Mouse (Mus musculus) liver, adult 2 months (tissue): ENCODE data around the gene Dennd4a. TPM values are rescaled to one million over a fixed set of nuclear protein-coding genes. Genes with fewer than 3 reads are reported as not detected.

Experiments used
- DNase-seq: peaks from one replicate; pipeline ENCODE4 v3.0.0-alpha.2; 2011; ENCODE audit warnings: low read depth, low spot score; ENCODE audit errors: extremely low read depth
- H3K27ac ChIP-seq: fragments of 200-500 bp; replicated peaks from 2 replicates; pipeline ENCODE4 v1.5.1; 2012; ENCODE audit warnings: low read depth, mild to moderate bottlenecking, control low read depth, inconsistent platforms, low read length; ENCODE audit not compliant: insufficient read depth
- H3K27me3 ChIP-seq: fragments of 200-500 bp; 2 replicates; pipeline ENCODE4 v1.6.1; 2012; ENCODE audit warnings: mild to moderate bottlenecking, moderate library complexity, low read length, inconsistent platforms; ENCODE audit not compliant: control insufficient read depth, insufficient read depth
- H3K36me3 ChIP-seq: fragments of 200-500 bp; 2 replicates; pipeline ENCODE4 v1.6.1; 2012; ENCODE audit warnings: low read length, inconsistent platforms; ENCODE audit not compliant: control insufficient read depth, insufficient read depth
- H3K4me1 ChIP-seq: fragments of 200-500 bp; 2 replicates; pipeline ENCODE4 v1.6.1; 2011; ENCODE audit warnings: low read length; ENCODE audit not compliant: control insufficient read depth, insufficient read depth
- H3K4me3 ChIP-seq: fragments of 200-500 bp; 2 replicates; pipeline ENCODE4 v1.5.1; 2011; ENCODE audit warnings: low read depth, mild to moderate bottlenecking, control low read depth, low read length, moderate library complexity; ENCODE audit not compliant: insufficient read depth
- H3K79me2 ChIP-seq: fragments of 200-500 bp; 2 replicates; pipeline ENCODE4 v1.6.1; 2012; ENCODE audit warnings: inconsistent platforms, mild to moderate bottlenecking, low read length, moderate library complexity; ENCODE audit not compliant: control insufficient read depth, insufficient read depth
- H3K9ac ChIP-seq: fragments of 200-500 bp; 2 replicates; pipeline ENCODE4 v1.6.1; 2012; ENCODE audit warnings: low read depth, mild to moderate bottlenecking, control low read depth, inconsistent platforms, low read length
- CTCF ChIP-seq: fragments of 200-500 bp; IDR thresholded peaks from 2 replicates; pipeline ENCODE4 v1.5.1; 2011; ENCODE audit warnings: low read depth, low read length, control low read depth
- POLR2A ChIP-seq: fragments of 200-500 bp; IDR thresholded peaks from 2 replicates; pipeline ENCODE4 v1.6.1; 2011; ENCODE audit warnings: low read length, control low read depth; ENCODE audit not compliant: insufficient read depth; ENCODE audit errors: extremely low read depth
- WGBS: fragments of 180-500 bp; shearing (Covaris S2); methylation state at CpG from one replicate; pipeline ENCODE4 v1.1.7; 2018; 5-methylcytosine and 5-hydroxymethylcytosine counted together
- polyA plus RNA-seq: library from polyadenylated mRNA; depleted of rRNA; stranded (reverse); fragments of >200 nt; gene quantifications from 2 replicates; pipeline ENCODE4 v1.2.3, GENCODE M21; 2012
- total RNA-seq: library from RNA; depleted of rRNA; stranded (reverse); fragments of >200 nt; gene quantifications from 2 replicates; pipeline ENCODE4 v1.2.3, GENCODE M21; 2014

Gene Dennd4a
- total and polyA plus RNA-seq, 2 experiments, result 8.0 to 17.1 TPM

DNA sequence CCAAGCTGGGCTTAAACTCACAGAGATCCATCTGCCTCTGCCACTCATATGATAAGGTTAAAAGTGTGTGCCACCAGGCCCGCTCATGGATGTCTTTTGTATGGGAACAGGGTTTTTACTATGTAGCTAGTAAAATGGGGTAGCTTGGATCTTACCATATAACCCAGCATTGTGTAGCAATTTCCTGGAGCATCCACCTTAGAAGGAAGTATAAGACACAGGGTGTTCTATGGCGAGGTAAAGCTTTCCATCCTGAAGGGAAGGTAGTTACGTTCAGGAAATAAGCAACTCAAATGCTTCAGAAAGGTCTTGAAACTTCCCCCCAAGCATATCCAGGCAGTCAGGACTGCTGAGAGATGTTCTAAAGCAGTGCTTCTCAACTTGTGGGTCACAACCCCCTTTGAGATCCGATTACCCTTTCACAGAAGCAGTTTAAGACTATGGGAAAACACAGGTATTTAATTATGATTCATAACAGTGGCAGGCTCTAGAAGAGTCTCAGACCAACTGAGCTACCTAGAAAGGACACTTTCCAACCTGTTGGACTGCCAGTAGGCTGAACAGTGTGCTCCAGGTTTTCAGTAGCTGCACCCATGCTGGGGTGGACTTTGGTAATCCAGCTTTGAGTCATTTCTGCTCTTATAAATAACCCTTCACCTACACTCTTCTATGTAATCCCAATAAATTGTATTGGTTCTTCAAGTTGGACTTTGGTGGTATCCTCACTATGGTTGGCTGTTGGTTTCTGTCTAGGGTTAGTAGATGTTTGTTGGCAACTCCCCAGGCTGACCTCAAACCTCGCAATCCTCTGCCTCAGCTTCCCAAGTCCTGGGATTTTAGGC is 7.5 kb upstream of the Dennd4a start:
- H3K27ac ChIP-seq, result no peak overlapping the region

DNA sequence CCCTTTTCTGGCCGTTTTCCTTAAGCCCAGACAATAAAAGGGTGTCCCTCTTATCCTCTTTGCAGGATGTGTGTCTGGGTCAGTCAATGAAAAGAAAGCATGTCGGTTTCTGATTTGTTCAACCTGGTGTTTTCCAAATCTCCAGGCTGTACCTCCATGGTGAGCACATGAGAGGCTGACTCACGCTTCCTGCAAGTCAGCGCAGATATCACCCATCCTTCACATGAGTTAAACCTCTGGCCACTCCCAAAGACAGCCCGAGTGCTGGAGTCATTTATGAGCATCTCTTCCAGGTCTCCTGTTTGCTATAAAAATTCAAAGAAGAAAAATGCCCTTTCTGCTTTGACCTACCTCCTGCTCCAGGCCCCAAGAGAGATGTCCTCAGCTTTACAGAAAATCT is 5.3 kb upstream of the Dennd4a start:
- TF ChIP-seq CTCF (no peak), POLR2A (no peak)
- 75% methylated on average over 5 of the region's 5 CpGs for WGBS
- Histone ChIP-seq H3K27ac (no peak overlapping the region), H3K9ac (no peak overlapping the region), H3K27me3 (no peaks in the 10 kb centered on the region), H3K79me2 (no peaks in the 10 kb centered on the region), H3K4me1 (peaks cover 7% of the 10 kb centered on the region), H3K4me3 (no peak overlapping the region), H3K36me3 (no peaks in the 10 kb centered on the region)
- DNase-seq, result no peak

More for the DNA sequence above, 7.5 kb upstream of the Dennd4a start:
- TF ChIP-seq POLR2A, result no peak
- no peak for TF ChIP-seq CTCF
- DNase-seq, result peak; percentile 67
- no peak overlapping the region for H3K4me3 ChIP-seq
- H3K36me3 ChIP-seq, result no peaks in the 10 kb centered on the region
- WGBS, result 83% methylated on average over 5 of the region's 5 CpGs
- no peaks in the 10 kb centered on the region for H3K79me2 ChIP-seq
- H3K4me1 ChIP-seq, result peaks cover 7% of the 10 kb centered on the region
- H3K9ac ChIP-seq, result no peak overlapping the region
- no peaks in the 10 kb centered on the region for H3K27me3 ChIP-seq

DNA sequence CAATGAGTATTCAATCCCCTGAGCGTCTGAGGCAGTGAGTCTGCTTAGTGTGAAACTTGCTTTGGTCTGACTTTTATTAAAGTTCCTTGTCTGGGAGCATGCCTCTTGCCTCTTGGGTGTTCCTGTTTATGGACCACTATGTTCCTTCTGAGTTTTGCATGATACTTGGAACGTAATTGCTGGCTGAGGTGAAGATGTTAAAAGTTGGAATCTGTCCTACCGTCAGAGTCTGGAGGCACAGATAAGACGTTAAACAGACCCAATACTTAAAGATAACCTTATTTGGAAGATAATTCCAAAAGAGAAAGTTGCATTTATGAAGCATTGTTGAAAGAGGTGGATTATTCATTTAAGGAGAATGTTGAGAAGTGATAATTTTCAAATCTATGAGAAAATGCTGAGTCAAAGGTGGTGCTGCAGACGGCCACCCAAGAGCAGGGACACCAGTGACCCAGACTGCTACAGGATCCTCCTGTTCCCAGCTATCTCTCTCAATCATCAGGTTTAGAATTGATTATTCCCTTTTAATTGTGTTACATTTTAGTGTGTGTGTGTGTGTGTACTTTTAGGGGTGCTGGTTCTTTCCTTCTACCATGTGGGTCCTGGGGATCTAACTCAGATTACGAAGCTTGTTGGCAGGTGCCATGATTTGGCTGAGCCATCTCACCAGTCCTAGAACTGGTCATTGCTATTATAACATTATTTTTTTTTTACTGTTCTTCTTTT is 4.6 kb upstream of the Dennd4a start:
- WGBS, result 71% methylated on average over 6 of the region's 6 CpGs
- Histone ChIP-seq H3K27ac (no peak overlapping the region), H3K79me2 (no peaks in the 10 kb centered on the region), H3K4me1 (peaks cover 7% of the 10 kb centered on the region), H3K36me3 (no peaks in the 10 kb centered on the region), H3K27me3 (no peaks in the 10 kb centered on the region), H3K4me3 (no peak overlapping the region), H3K9ac (no peak overlapping the region)
- TF ChIP-seq POLR2A (no peak), CTCF (no peak)
- DNase-seq, result no peak

DNA sequence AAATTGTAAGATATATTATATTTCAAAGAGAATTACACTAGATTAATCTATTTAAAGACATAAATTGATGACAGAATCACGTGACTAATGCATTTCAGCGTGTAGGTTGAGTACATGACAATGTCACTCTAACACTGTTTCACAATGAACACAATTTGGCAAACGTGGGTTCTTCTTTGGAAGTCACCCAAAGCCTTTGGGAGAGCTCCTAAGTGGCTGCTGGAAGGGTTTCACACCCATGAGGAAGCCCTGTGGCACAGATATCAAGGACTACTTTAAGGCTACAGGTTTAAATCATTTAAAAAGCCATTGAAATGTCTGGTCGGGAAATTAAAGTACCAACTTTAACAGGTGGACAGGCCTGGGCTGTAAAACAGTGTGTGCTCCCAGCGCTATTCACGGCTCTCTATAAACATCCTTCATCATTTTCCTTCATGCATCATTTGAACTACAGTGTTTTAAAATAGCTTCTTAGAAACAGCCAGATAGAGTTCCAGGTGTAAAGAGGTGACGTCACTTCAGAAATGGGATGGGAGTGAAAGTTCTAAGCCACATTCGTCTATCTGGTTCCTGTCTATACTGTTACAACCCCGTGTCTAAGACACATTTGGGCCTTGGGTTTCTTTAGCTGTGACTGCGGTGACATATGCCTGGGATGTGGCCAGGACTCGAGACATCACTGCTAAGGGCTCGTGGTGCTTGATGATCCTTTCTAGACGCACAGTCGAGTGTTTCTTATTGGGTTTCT is 3.9 kb upstream of the Dennd4a start:
- Histone ChIP-seq H3K9ac (no peak overlapping the region), H3K4me3 (no peak overlapping the region), H3K27me3 (no peaks in the 10 kb centered on the region), H3K36me3 (no peaks in the 10 kb centered on the region), H3K4me1 (peaks cover 10% of the 10 kb centered on the region), H3K79me2 (no peaks in the 10 kb centered on the region), H3K27ac (no peak overlapping the region)
- TF ChIP-seq POLR2A, result no peak
- TF ChIP-seq CTCF, result no peak
- WGBS, result 78% methylated on average over 14 of the region's 14 CpGs
- DNase-seq, result peak; percentile 53

DNA sequence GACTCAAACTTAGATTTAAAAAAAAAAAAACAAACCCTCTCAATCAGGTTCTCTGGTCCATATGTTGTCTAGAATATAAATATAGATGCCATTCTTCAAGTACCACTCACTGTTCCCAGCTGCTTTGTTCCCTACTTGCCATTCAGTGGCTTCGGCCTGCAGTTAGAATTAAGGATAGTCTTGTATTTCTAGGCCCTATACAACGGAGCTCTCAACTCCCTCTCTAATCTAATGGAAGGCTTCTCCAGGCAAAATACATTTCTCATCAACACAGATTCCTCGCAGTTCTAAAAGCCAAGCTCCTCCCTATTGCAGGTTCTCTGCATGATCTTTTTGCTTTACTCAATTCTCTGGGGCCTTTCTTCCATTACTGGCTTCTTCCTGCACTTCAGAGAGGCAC is 1.3 kb upstream of the Dennd4a start:
- Histone ChIP-seq H3K4me3 (no peak overlapping the region), H3K4me1 (peaks cover 9% of the 10 kb centered on the region), H3K27ac (no peak overlapping the region), H3K9ac (no peak overlapping the region), H3K27me3 (no peaks in the 10 kb centered on the region), H3K79me2 (no peaks in the 10 kb centered on the region; the same call in 1 of the 2 replicates), H3K36me3 (no peaks in the 10 kb centered on the region)
- no peak for DNase-seq
- TF ChIP-seq CTCF (no peak), POLR2A (no peak)
- WGBS, result 91% methylated on average over 3 of the region's 3 CpGs
